Mouse (Mus musculus): ENCODE results near the gene Olfr325.
A peak's percentile ranks its signal among the peaks of the same experiment; 100 is the strongest.
"Not testable (repeated sequence)": the region's sequence is repeated elsewhere in the genome, so short reads cannot be mapped to it uniquely, and the experiment has no call there.

Olfr325 gene

GRCm38 (mm10) chr11:58577430-58577829 is at the start of gene Olfr325:
Olfr325 (plus strand) TSS chr11:58577730.
- H3K27me3 ChIP-seq (ENCODE audit: insufficient read depth, low read length): no peaks in the 10 kb centered on the region
- H3K4me1 ChIP-seq (replicated peaks; ENCODE audit: low read depth, low read length): no peaks in the 10 kb centered on the region
- H3K9me3 ChIP-seq (ENCODE audit: low read length): no peaks in the 10 kb centered on the region
- TF ChIP-seq CTCF (conservative IDR thresholded peaks at IDR 0.05; ENCODE audit: low read length) (no peak), POU5F1 (IDR thresholded peaks at IDR 0.05; ENCODE audit: borderline replicate concordance, low read length) (no peak), NANOG (IDR thresholded peaks at IDR 0.05; ENCODE audit: borderline replicate concordance, low read length) (no peak)
- no peak within 1 kb of the TSS for H3K4me3 ChIP-seq (replicated peaks; ENCODE audit: low read length)
- H3K36me3 ChIP-seq (ENCODE audit: insufficient read depth, low read length): no peaks in the 10 kb centered on the region

- H3K27me3 ChIP-seq (ENCODE audit: insufficient read depth, low read length); H3K4me1 ChIP-seq (replicated peaks; ENCODE audit: low read depth, low read length); H3K4me3 ChIP-seq (replicated peaks; ENCODE audit: low read length); H3K9me3 ChIP-seq (ENCODE audit: low read length); H3K36me3 ChIP-seq (ENCODE audit: insufficient read depth, low read length): not testable (repeated sequence)
Observed at GRCm38 (mm10) chr11:58534736-58535135, 42.8 kb upstream of the Olfr325 start, which contains the start of gene Olfr330. Olfr330 (minus strand) TSS chr11:58534836.

GRCm38 (mm10) chr11:58546322-58546721 is 31.2 kb upstream of the Olfr325 start, which contains the start of gene Olfr329-ps:
Olfr329-ps (minus strand) TSS chr11:58546422.
- no peak for TF ChIP-seq POU5F1 (IDR thresholded peaks at IDR 0.05; ENCODE audit: borderline replicate concordance, low read length)
- TF ChIP-seq CTCF (conservative IDR thresholded peaks at IDR 0.05; ENCODE audit: low read length): no peak
- no peak for TF ChIP-seq NANOG (IDR thresholded peaks at IDR 0.05; ENCODE audit: borderline replicate concordance, low read length)
- H3K4me1 ChIP-seq (replicated peaks; ENCODE audit: low read depth, low read length): no peaks in the 10 kb centered on the region
- H3K36me3 ChIP-seq (ENCODE audit: insufficient read depth, low read length): no peaks in the 10 kb centered on the region
- H3K9me3 ChIP-seq (ENCODE audit: low read length): no peaks in the 10 kb centered on the region
- no peaks in the 10 kb centered on the region for H3K27me3 ChIP-seq (ENCODE audit: insufficient read depth, low read length)
- H3K4me3 ChIP-seq (replicated peaks; ENCODE audit: low read length): no peak within 1 kb of the TSS

GRCm38 (mm10) chr11:58555536-58555935 is 22.0 kb upstream of the Olfr325 start, which contains the start of gene Olfr328:
Olfr328 (minus strand) TSS chr11:58555636.
- TF ChIP-seq CTCF (conservative IDR thresholded peaks at IDR 0.05; ENCODE audit: low read length): no peak
- no peak for TF ChIP-seq NANOG (IDR thresholded peaks at IDR 0.05; ENCODE audit: borderline replicate concordance, low read length)
- TF ChIP-seq POU5F1 (IDR thresholded peaks at IDR 0.05; ENCODE audit: borderline replicate concordance, low read length): no peak
- H3K36me3 ChIP-seq (ENCODE audit: insufficient read depth, low read length): no peaks in the 10 kb centered on the region
- no peaks in the 10 kb centered on the region for H3K4me1 ChIP-seq (replicated peaks; ENCODE audit: low read depth, low read length)
- no peaks in the 10 kb centered on the region for H3K27me3 ChIP-seq (ENCODE audit: insufficient read depth, low read length)
- H3K9me3 ChIP-seq (ENCODE audit: low read length): no peaks in the 10 kb centered on the region
- H3K4me3 ChIP-seq (replicated peaks; ENCODE audit: low read length): no peak within 1 kb of the TSS

GRCm38 (mm10) chr11:58570405-58570804 is 7.1 kb upstream of the Olfr325 start, which contains the start of gene Olfr224:
Olfr224 (minus strand) TSS chr11:58570553.
- Histone ChIP-seq H3K36me3 (ENCODE audit: insufficient read depth, low read length) (no peaks in the 10 kb centered on the region), H3K4me1 (replicated peaks; ENCODE audit: low read depth, low read length) (no peaks in the 10 kb centered on the region)
- TF ChIP-seq POU5F1 (IDR thresholded peaks at IDR 0.05; ENCODE audit: borderline replicate concordance, low read length): no peak
- TF ChIP-seq NANOG (IDR thresholded peaks at IDR 0.05; ENCODE audit: borderline replicate concordance, low read length): no peak
- no peak for TF ChIP-seq CTCF (conservative IDR thresholded peaks at IDR 0.05; ENCODE audit: low read length)

GRCm38 (mm10) chr11:58578636-58579035 is 1.1 kb downstream of the Olfr325 start:
- no peaks in the 10 kb centered on the region for H3K4me1 ChIP-seq (replicated peaks; ENCODE audit: low read depth, low read length)
- no peaks in the 10 kb centered on the region for H3K27me3 ChIP-seq (ENCODE audit: insufficient read depth, low read length)
- no peaks in the 10 kb centered on the region for H3K36me3 ChIP-seq (ENCODE audit: insufficient read depth, low read length)
- TF ChIP-seq NANOG (IDR thresholded peaks at IDR 0.05; ENCODE audit: borderline replicate concordance, low read length) (no peak), CTCF (conservative IDR thresholded peaks at IDR 0.05; ENCODE audit: low read length) (no peak)
- H3K9me3 ChIP-seq (ENCODE audit: low read length): no peaks in the 10 kb centered on the region
- H3K4me3 ChIP-seq (replicated peaks; ENCODE audit: low read length): no peak overlapping the region

More at GRCm38 (mm10) chr11:58570405-58570804, 7.1 kb upstream of the Olfr325 start, which contains the start of gene Olfr224:
- Histone ChIP-seq H3K9me3 (ENCODE audit: low read length) (no peaks in the 10 kb centered on the region), H3K27me3 (ENCODE audit: insufficient read depth, low read length) (no peaks in the 10 kb centered on the region), H3K4me3 (replicated peaks; ENCODE audit: low read length) (no peak within 1 kb of the TSS)

- H3K9me3 ChIP-seq (ENCODE audit: low read length): peaks cover 9% of the 10 kb centered on the region; the same call in 1 of the 2 replicates
- no peaks in the 10 kb centered on the region for H3K27me3 ChIP-seq (ENCODE audit: insufficient read depth, low read length)
- no peaks in the 10 kb centered on the region for H3K4me1 ChIP-seq (replicated peaks; ENCODE audit: low read depth, low read length)
- TF ChIP-seq NANOG (IDR thresholded peaks at IDR 0.05; ENCODE audit: borderline replicate concordance, low read length) (no peak), POU5F1 (IDR thresholded peaks at IDR 0.05; ENCODE audit: borderline replicate concordance, low read length) (no peak), CTCF (conservative IDR thresholded peaks at IDR 0.05; ENCODE audit: low read length) (peak; percentile 83)
- no peak overlapping the region for H3K4me3 ChIP-seq (replicated peaks; ENCODE audit: low read length)
- no peaks in the 10 kb centered on the region for H3K36me3 ChIP-seq (ENCODE audit: insufficient read depth, low read length)
Observed at GRCm38 (mm10) chr11:58587898-58588348, 10.4 kb downstream of the Olfr325 start.

- H3K36me3 ChIP-seq (ENCODE audit: insufficient read depth, low read length): no peaks in the 10 kb centered on the region
- H3K27me3 ChIP-seq (ENCODE audit: insufficient read depth, low read length): no peaks in the 10 kb centered on the region
- peaks cover 9% of the 10 kb centered on the region; the same call in 1 of the 2 replicates for H3K9me3 ChIP-seq (ENCODE audit: low read length)
- no peak overlapping the region for H3K4me3 ChIP-seq (replicated peaks; ENCODE audit: low read length)
- TF ChIP-seq NANOG (IDR thresholded peaks at IDR 0.05; ENCODE audit: borderline replicate concordance, low read length): no peak
- H3K4me1 ChIP-seq (replicated peaks; ENCODE audit: low read depth, low read length): no peaks in the 10 kb centered on the region
Observed at GRCm38 (mm10) chr11:58588620-58589250, 11.2 kb downstream of the Olfr325 start.

GRCm38 (mm10) chr11:58594814-58595213 is 17.3 kb downstream of the Olfr325 start, which contains the start of gene Olfr324:
Olfr324 (plus strand) TSS chr11:58595114.
- no peaks in the 10 kb centered on the region for H3K27me3 ChIP-seq (ENCODE audit: insufficient read depth, low read length)
- H3K4me1 ChIP-seq (replicated peaks; ENCODE audit: low read depth, low read length): no peaks in the 10 kb centered on the region; the same call in 1 of the 2 replicates
- H3K9me3 ChIP-seq (ENCODE audit: low read length): no peaks in the 10 kb centered on the region
- H3K4me3 ChIP-seq (replicated peaks; ENCODE audit: low read length): no peak within 1 kb of the TSS
- TF ChIP-seq NANOG (IDR thresholded peaks at IDR 0.05; ENCODE audit: borderline replicate concordance, low read length) (no peak), CTCF (conservative IDR thresholded peaks at IDR 0.05; ENCODE audit: low read length) (no peak), POU5F1 (IDR thresholded peaks at IDR 0.05; ENCODE audit: borderline replicate concordance, low read length) (no peak)
- H3K36me3 ChIP-seq (ENCODE audit: insufficient read depth, low read length): no peaks in the 10 kb centered on the region

Measured in E14TG2a.4 (cell line).